Mouse (Mus musculus) forebrain, embryonic 12.5 days (tissue): ENCODE measurements around the gene Cacna1b. TPM values are rescaled to one million over a fixed set of nuclear protein-coding genes. Genes with fewer than 3 reads are reported as not detected.

Experiments used
- ATAC-seq: fragments of 200-750 bp; cut with Nextera tagmentation; 2 replicates; pipeline ENCODE4 v1.8.0; 2017; ENCODE audit warnings: moderate TSS enrichment; ENCODE audit not compliant: low FRiP score
- H3K27ac ChIP-seq: fragments of 300-500 bp; sonication (generic); 2 replicates; pipeline ENCODE4 v1.5.1; 2016; ENCODE audit warnings: mild to moderate bottlenecking
- H3K27me3 ChIP-seq: fragments of 300-500 bp; sonication (generic); 2 replicates; pipeline ENCODE4 v1.6.1; 2016; ENCODE audit warnings: mild to moderate bottlenecking
- H3K36me3 ChIP-seq: fragments of 300-500 bp; sonication (generic); replicated peaks from 2 replicates; pipeline ENCODE4 v1.6.1; 2016; ENCODE audit warnings: mild to moderate bottlenecking
- H3K4me1 ChIP-seq: fragments of 300-500 bp; sonication (generic); 2 replicates; pipeline ENCODE4 v1.6.1; 2016
- H3K4me2 ChIP-seq: fragments of 300-500 bp; sonication (generic); 2 replicates; pipeline ENCODE4 v1.6.1; 2016; ENCODE audit warnings: mild to moderate bottlenecking, moderate library complexity
- H3K4me3 ChIP-seq: fragments of 300-500 bp; sonication (generic); replicated peaks from 2 replicates; pipeline ENCODE4 v1.5.1; 2016; ENCODE audit warnings: mild to moderate bottlenecking
- H3K9ac ChIP-seq: fragments of 300-500 bp; sonication (generic); 2 replicates; pipeline ENCODE4 v1.6.1; 2016; ENCODE audit warnings: mild to moderate bottlenecking
- H3K9me3 ChIP-seq: fragments of 300-500 bp; sonication (generic); 2 replicates; pipeline ENCODE4 v1.6.1; 2016
- WGBS: fragments of 180-500 bp; shearing (Covaris S2); methylation state at CpG from one replicate; pipeline ENCODE4 v1.1.7; 2016; 5-methylcytosine and 5-hydroxymethylcytosine counted together
- polyA plus RNA-seq: library from polyadenylated mRNA; unstranded; fragments of >200 nt; fragmentation: Nextera tagmentation; extraction: Ambion mirVana; gene quantifications from 2 replicates; pipeline ENCODE4 v1.2.1, GENCODE M21; 2016

Gene Cacna1b
- polyA plus RNA-seq, 1 experiment from 2014 or later: 5.8 TPM

DNA sequence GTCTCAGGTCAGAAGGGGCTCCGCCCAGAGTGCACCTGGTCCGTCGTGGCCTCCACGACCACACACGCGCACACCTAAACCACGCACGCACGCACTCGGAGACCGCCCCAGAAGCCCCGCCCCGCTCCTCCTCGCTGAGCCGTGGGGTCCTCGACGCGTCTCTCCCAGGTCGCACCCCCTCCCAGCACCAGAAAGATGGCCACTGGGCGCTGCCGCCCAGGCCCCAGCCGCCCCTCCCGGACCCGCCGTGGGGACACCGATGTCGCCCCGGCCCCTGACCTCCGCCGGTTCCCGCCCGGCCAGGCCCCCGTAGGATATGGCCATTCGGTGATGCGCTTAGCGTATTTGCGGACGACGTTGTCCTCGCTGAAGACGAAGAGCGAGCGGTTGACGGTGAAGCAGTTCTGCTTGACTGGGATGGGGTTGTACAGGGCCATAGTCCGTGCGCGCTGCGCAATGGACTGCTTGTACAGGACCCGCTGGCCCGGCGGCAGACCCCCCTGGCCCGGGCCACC, 449 bp downstream of the Cacna1b start:
- Histone ChIP-seq H3K27ac (peak overlapping the region; percentile 50; the same call in 1 of the 2 replicates), H3K4me2 (peak overlapping the region; percentile 98), H3K9me3 (no peaks in the 10 kb centered on the region), H3K4me3 (peak overlapping the region; percentile 75), H3K36me3 (no peaks in the 10 kb centered on the region), H3K27me3 (peaks cover 37% of the 10 kb centered on the region), H3K4me1 (peaks cover 18% of the 10 kb centered on the region), H3K9ac (peak overlapping the region; percentile 56)
- peak; percentile 76 for ATAC-seq
- WGBS: under 1% methylated on average over 46 of the region's 52 CpGs

DNA sequence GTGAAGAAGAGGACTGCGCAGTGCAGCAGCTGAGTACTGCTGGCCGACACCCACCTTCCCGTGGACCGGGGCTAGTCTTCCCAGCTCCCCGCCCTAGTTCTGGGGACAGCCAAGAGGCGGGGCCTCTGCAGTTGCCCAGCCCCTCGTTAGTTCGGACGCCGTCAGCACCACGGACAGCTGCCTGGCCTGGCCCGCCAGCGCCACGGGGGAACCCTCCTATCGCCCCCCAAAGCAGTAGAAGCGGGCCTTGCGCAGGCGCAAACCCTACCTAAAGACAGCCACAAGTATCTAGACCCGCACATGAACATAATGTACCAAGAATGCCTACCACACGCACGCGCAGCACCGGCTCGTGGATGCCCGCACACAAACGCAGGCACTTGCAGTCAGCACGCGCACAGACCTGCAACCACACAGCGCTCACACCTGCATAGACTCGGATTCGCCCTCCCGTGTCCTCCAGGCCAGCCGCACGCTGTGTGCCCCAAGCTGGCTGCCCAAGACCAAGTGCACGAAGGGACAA, 968 bp downstream of the Cacna1b start:
- Histone ChIP-seq H3K4me3 (peak overlapping the region; percentile 75), H3K4me1 (peaks cover 18% of the 10 kb centered on the region), H3K4me2 (peak overlapping the region; percentile 98), H3K9me3 (no peaks in the 10 kb centered on the region), H3K36me3 (no peaks in the 10 kb centered on the region), H3K27me3 (peaks cover 37% of the 10 kb centered on the region), H3K27ac (no peak overlapping the region), H3K9ac (peak overlapping the region; percentile 56)
- under 1% methylated on average over 35 of the region's 35 CpGs for WGBS
- ATAC-seq: peak; percentile 67

DNA sequence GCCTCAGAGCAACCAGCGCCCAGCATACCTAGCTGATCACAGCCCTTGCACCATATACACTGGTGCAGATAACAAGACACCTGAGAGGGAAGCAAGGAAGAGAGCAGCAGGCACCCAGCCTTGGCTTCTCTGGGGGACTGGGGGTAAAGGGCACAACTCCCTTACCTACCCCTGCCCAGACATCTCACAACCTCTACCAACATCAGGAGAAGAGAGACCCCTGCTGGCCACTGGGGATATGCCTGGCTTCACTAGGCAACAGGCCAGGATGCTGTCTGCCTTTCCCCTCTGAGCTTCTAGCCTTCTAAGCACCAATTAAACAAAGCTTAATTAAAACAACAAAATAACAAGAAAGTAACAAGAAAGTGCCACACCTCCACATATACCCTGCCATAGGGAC, 7.7 kb downstream of the Cacna1b start:
- Histone ChIP-seq H3K36me3 (no peaks in the 10 kb centered on the region), H3K9me3 (no peaks in the 10 kb centered on the region), H3K4me1 (no peaks in the 10 kb centered on the region), H3K9ac (no peak overlapping the region), H3K27me3 (no peaks in the 10 kb centered on the region), H3K4me2 (no peak overlapping the region), H3K4me3 (no peak overlapping the region), H3K27ac (no peak overlapping the region)
- ATAC-seq: 0 out of 2 replicates have a peak, but pooled peaks have one; percentile 33
- 86% methylated on average over 1 of the region's 1 CpGs for WGBS

DNA sequence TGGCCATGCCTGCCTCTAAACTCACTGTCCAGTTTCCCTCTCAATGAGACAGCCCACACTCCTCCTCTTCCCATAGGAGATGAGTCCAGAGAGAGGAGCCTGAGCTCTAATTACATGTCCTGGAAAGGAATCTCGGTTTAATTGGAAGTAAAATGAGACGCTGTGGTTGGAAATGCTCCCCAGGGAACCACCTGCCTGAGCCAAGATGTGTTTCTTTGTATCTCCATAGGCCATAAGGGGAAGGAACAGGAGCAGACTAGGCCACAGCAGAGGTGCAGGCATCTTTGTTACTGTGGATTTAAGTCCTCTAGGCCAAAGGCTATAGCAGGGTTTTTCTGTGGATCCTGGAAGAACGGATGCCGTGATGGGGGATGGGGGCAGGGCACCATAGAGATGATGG, 10.4 kb downstream of the Cacna1b start:
- Histone ChIP-seq H3K27me3 (no peaks in the 10 kb centered on the region), H3K27ac (no peak overlapping the region), H3K9me3 (no peaks in the 10 kb centered on the region), H3K4me1 (no peaks in the 10 kb centered on the region), H3K36me3 (no peaks in the 10 kb centered on the region), H3K9ac (no peak overlapping the region), H3K4me3 (no peak overlapping the region), H3K4me2 (no peak overlapping the region)
- no peak for ATAC-seq
- WGBS: 69% methylated on average over 4 of the region's 4 CpGs

DNA sequence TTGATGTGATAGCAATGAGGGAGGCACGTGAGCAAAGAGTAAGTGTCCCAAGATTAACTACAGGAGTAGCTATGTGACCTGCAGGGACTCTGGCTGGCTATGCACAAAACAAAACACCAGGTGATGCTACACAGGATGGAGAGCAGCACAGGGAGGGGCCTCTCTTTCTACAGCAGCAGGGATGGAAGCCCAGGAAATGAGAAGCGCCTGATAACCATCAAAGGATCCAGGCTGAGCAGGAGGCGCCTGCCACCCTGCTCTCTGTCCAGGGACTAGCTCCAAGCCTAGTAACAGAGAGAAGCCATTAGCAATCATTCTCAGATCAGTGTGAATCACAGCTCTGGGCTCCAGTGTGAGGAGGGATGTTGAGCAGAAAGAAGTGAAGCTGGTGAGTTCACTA, 12.9 kb downstream of the Cacna1b start:
- Histone ChIP-seq H3K27me3 (no peaks in the 10 kb centered on the region), H3K9me3 (no peaks in the 10 kb centered on the region), H3K4me1 (no peaks in the 10 kb centered on the region), H3K27ac (no peak overlapping the region), H3K36me3 (no peaks in the 10 kb centered on the region; the same call in 1 of the 2 replicates), H3K4me3 (no peak overlapping the region), H3K9ac (no peak overlapping the region), H3K4me2 (no peak overlapping the region)
- 83% methylated on average over 3 of the region's 3 CpGs for WGBS
- no peak for ATAC-seq

DNA sequence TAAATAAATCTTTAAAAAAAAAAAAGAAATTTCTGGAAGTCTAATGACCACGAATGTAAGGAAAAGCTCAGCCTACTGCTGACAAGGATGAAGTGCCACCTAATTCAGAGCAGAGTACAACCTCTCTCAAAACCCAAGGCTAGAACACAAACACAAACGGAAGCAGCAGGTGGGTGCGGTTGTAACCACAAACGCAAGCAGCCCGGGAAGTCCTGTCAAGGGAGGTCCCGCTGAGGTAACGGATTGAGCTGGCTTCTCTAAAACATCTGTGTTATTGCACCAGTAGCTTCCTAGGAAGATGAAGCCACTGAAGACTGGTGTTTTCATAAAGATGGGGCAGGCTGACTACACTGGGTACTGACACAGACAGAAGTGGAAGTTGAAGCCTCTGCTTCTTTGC, 15.1 kb downstream of the Cacna1b start:
- H3K36me3 ChIP-seq: no peaks in the 10 kb centered on the region; the same call in 1 of the 2 replicates
- H3K4me3 ChIP-seq: no peak overlapping the region
- H3K27ac ChIP-seq: no peak overlapping the region
- no peaks in the 10 kb centered on the region for H3K4me1 ChIP-seq
- no peaks in the 10 kb centered on the region for H3K27me3 ChIP-seq
- H3K9me3 ChIP-seq: no peaks in the 10 kb centered on the region
- ATAC-seq: no peak
- WGBS: 85% methylated on average over 7 of the region's 7 CpGs
- no peak overlapping the region for H3K4me2 ChIP-seq
- no peak overlapping the region for H3K9ac ChIP-seq

DNA sequence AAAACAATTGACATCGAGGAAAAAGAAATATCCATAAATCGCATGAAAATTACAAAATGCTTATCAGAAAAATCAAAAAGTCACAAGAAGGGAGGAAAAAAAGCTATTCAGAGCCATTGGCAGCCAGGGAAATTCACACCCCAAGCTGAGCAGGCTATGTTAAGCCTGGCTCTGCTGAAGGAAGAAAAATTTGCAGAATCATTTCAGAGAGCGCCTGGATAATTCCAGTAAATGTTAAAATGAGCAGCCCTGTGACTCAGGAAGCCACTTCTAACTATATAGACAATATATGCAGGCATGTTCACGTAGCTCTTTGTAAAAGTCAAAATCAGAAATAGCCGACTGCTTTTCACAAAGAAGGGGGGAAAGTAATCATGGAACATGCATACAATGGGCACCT, 23.3 kb downstream of the Cacna1b start:
- 89% methylated on average over 5 of the region's 5 CpGs for WGBS

DNA sequence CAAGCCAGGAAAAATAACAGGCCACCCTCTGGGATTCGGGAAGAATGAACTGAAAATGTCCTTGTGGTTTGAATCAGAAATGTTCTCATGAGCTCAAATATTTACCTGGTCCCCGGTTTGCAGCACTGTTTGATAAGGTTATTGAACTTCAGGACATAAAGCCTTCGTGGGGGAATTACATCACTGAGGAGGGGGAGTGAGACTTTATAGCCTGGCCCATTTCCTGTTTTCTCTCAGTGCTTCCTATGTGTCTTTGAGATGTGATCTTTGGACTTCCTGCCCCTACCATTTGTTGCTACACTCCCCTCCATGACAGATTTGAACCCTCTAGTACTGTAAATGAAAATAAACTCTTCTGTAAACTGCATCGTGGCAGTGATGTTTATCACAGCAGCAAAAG, 29.8 kb downstream of the Cacna1b start:
- no peaks in the 10 kb centered on the region; the same call in 1 of the 2 replicates for H3K36me3 ChIP-seq
- no peak overlapping the region for H3K4me2 ChIP-seq
- no peak overlapping the region for H3K4me3 ChIP-seq
- H3K9me3 ChIP-seq: no peaks in the 10 kb centered on the region
- no peak for ATAC-seq
- H3K27ac ChIP-seq: no peak overlapping the region
- WGBS: 89% methylated on average over 4 of the region's 4 CpGs
- no peaks in the 10 kb centered on the region for H3K4me1 ChIP-seq
- no peak overlapping the region for H3K9ac ChIP-seq
- H3K27me3 ChIP-seq: no peaks in the 10 kb centered on the region

More for the DNA sequence above, 23.3 kb downstream of the Cacna1b start:
- H3K4me3 ChIP-seq: no peak overlapping the region
- H3K4me1 ChIP-seq: peaks cover 3% of the 10 kb centered on the region; the same call in 1 of the 2 replicates
- H3K4me2 ChIP-seq: no peak overlapping the region
- ATAC-seq: no peak
- no peak overlapping the region for H3K27ac ChIP-seq
- H3K9ac ChIP-seq: no peak overlapping the region
- no peaks in the 10 kb centered on the region for H3K27me3 ChIP-seq
- no peaks in the 10 kb centered on the region for H3K9me3 ChIP-seq
- no peaks in the 10 kb centered on the region for H3K36me3 ChIP-seq

DNA sequence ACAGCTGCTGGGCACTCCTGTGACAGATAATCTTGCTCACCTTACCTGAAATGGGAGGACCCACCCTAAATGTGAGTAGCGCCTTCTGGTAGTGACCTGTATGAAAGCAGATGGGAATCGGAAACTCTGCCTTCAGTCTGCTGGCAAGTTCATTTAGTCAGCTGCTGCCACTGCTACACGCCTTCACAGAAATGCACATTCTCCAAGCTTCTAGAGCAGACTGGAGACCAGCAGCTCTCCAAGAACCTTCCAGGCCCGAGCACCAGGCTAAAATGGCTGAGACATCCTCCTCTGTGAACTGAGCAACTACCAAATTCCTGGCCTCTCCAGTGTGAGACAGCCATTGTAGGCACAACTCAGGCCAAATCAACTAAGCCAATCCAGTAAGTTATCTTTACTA, 37.1 kb downstream of the Cacna1b start:
- Histone ChIP-seq H3K36me3 (peaks cover 3% of the 10 kb centered on the region; the same call in 1 of the 2 replicates), H3K9ac (no peak overlapping the region), H3K27me3 (no peaks in the 10 kb centered on the region), H3K4me3 (no peak overlapping the region), H3K9me3 (no peaks in the 10 kb centered on the region), H3K4me1 (no peaks in the 10 kb centered on the region), H3K27ac (no peak overlapping the region), H3K4me2 (no peak overlapping the region)
- WGBS: 95% methylated on average over 4 of the region's 4 CpGs
- ATAC-seq: no peak

DNA sequence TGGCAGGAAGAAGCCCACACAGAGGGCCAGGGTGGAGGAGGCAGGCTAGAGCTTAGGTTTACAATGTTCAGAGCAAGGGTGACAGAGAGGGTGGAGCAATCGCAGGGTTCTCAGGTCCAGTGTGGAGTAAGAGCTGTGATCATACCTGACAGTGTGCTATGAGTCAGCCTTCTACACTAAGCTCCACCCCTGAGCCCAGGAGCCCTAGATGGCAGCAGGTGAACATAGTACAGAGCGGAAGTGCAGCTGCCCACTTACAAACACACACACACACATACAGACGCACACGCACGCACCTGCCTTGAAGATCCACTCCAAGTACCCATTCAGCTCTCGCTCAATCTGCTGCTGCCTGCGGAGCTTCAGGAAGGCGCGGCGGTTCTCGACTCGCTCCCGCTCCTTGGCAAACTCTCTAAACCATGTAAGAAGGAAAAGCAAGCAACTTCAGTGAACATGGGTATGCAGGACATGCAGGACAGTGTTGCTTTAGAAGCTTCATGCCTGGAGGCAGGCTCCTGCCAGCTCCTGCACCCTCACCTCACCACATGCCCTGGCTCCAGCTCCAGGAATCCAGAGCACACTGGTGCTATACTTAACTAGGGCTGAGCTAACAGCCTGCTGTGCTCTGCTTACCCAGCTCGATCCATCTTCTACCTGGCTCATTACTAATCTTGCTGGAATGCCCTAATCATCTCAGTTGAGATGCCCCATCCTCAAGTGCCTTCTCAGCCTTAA, 43.1 kb downstream of the Cacna1b start:
- Histone ChIP-seq H3K4me3 (no peak overlapping the region), H3K9ac (no peak overlapping the region), H3K4me1 (no peaks in the 10 kb centered on the region), H3K9me3 (no peaks in the 10 kb centered on the region), H3K27me3 (no peaks in the 10 kb centered on the region), H3K36me3 (peaks cover 9% of the 10 kb centered on the region; the same call in 1 of the 2 replicates), H3K4me2 (no peak overlapping the region), H3K27ac (no peak overlapping the region)
- no peak for ATAC-seq
- WGBS: 96% methylated on average over 14 of the region's 14 CpGs

DNA sequence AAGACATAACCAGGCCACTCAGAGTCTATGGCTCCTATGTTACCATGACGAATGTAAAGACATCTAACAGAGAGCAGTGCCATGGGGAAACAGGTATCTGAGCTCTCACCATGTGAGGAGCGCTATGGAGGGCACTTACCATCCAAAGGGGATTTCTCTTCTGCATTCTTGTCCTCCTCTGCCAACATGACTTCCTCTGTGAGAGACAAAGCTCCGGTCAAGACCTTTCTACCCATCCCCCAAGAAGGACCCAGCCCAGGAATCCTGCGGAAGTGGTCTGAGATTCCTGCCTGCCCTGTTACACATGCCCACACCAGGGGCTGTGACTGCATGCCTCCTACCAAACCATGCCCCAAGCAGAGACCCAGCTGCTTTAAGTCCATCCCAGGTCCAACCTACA, 44.0 kb downstream of the Cacna1b start:
- Histone ChIP-seq H3K4me2 (no peak overlapping the region), H3K27me3 (no peaks in the 10 kb centered on the region), H3K4me3 (no peak overlapping the region), H3K9me3 (no peaks in the 10 kb centered on the region), H3K27ac (no peak overlapping the region), H3K36me3 (peaks cover 9% of the 10 kb centered on the region; the same call in 1 of the 2 replicates), H3K9ac (no peak overlapping the region), H3K4me1 (no peaks in the 10 kb centered on the region)
- ATAC-seq: no peak
- 89% methylated on average over 4 of the region's 4 CpGs for WGBS

DNA sequence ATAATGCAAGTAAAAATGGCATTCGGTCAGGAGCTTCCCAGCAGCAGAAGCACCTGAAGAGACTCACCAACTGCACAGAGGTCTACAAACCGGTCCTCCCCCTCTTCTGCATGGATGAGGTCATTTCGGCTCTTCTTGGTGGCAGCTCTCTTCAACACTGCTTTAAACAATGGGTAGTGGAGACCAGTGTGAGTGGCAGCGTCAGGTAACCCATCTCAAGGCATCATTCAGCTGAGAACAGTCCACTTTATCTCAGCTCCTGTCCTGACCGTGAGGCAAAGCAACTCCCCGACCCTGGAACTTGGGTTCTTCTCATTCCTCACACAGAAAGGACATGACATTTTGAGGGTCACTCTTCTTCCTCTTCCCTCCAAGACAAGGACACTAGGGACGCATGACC, 45.0 kb downstream of the Cacna1b start:
- no peak overlapping the region for H3K9ac ChIP-seq
- no peaks in the 10 kb centered on the region for H3K4me1 ChIP-seq
- H3K4me3 ChIP-seq: no peak overlapping the region
- no peak overlapping the region for H3K27ac ChIP-seq
- H3K9me3 ChIP-seq: no peaks in the 10 kb centered on the region
- peaks cover 9% of the 10 kb centered on the region; the same call in 1 of the 2 replicates for H3K36me3 ChIP-seq
- H3K4me2 ChIP-seq: no peak overlapping the region
- H3K27me3 ChIP-seq: no peaks in the 10 kb centered on the region
- no peak for ATAC-seq
- 90% methylated on average over 7 of the region's 7 CpGs for WGBS

DNA sequence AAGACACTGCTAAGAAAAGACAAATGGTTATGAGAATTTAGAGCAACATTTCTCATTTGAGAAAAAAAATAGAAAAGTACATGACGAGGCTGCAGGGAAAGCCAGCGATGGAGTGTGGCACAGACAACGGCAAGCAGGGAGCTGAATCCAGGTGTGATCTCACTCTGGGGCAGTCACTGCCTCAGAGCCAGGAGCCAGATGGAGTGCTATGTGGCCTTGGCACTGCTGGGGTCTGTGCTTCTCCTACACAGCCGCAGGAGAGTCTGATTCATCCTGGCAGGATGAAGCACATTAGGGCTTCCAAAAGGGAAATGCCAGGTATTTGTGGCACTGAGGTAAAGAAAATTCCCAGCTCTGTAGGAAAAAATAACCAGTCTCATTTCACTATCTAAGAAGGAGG, 45.5 kb downstream of the Cacna1b start:
- H3K27me3 ChIP-seq: no peaks in the 10 kb centered on the region
- no peak overlapping the region for H3K4me3 ChIP-seq
- H3K4me2 ChIP-seq: no peak overlapping the region
- no peaks in the 10 kb centered on the region for H3K4me1 ChIP-seq
- H3K36me3 ChIP-seq: peaks cover 9% of the 10 kb centered on the region; the same call in 1 of the 2 replicates
- WGBS: 86% methylated on average over 4 of the region's 4 CpGs
- no peaks in the 10 kb centered on the region for H3K9me3 ChIP-seq
- no peak overlapping the region for H3K27ac ChIP-seq
- H3K9ac ChIP-seq: no peak overlapping the region
- no peak for ATAC-seq
